Mouse (Mus musculus) retina, postnatal 1 day (tissue): ENCODE measurements around the gene Tex16.

Experiments used
- DNase-seq: peaks from one replicate; pipeline ENCODE4 v3.0.0-alpha.2; 2012

The Tex16 gene

DNA sequence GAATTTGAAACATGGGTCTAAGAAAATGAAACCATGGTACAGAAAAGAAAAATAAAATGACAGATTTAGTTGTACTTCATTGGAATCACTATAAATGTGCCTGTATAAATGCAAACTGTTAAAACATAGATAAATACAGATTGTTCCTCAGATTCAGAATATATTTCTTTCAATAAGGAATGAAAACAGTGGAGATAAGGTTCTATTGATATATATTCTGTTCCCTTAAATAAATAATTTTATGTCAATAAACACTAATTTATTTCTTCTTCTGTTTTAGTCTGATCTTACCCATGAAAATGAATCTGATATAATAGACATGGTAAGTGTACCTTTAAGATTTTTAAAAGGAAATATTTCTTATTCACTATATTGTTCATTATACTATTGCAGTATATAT is at the start of gene Tex16:
Gene Tex16 (plus strand): TSS at position 301 of the 400 bp plus-strand sequence.
- no peak for DNase-seq

DNA sequence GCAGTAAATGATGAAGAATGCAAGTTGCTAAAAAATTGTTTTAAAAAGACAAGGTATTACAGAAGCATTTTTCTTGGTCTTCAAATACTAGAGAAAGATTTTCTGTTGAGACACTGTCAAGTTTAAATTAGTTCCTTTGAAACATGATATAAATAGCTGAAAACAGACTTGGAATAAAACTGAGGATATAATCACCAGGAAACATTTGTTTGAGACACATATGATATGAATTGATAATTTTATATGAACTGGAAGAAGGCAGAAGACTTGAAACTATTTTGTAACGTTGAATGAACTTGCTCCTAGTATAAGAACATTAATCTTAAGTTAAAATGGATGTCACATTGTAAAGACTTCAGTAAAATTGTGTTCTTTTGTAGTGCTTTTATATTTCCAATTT is 11.1 kb upstream of the Tex16 start:
- DNase-seq = no peak
